Mouse (Mus musculus): ENCODE data around the gene Gabra5. TPM values are rescaled to one million over a fixed set of nuclear protein-coding genes. Genes with fewer than 3 reads are reported as not detected.

Gabra5 gene
- total RNA-seq, 2 experiments from 2014 or later, result not detected

DNA sequence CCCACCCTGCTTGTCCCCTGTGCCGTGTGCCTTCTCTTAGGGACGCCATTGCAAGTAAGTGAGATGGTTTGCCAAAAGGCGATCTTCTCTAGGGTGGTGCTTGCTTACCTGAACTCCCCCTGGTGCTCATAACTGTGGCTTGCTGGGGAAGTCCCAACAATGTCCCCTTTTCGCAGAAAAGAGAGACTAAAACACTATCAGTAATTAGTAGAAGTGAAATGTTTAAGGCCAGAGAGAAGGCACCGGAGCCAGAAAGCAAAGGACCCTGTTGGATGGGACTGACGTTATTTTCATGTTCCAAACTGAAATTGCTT lies 122.6 kb downstream of the Gabra5 start:
- intact Hi-C loops (cut with DNase I), result no loop called here
- DNase-seq, result no peak

DNA sequence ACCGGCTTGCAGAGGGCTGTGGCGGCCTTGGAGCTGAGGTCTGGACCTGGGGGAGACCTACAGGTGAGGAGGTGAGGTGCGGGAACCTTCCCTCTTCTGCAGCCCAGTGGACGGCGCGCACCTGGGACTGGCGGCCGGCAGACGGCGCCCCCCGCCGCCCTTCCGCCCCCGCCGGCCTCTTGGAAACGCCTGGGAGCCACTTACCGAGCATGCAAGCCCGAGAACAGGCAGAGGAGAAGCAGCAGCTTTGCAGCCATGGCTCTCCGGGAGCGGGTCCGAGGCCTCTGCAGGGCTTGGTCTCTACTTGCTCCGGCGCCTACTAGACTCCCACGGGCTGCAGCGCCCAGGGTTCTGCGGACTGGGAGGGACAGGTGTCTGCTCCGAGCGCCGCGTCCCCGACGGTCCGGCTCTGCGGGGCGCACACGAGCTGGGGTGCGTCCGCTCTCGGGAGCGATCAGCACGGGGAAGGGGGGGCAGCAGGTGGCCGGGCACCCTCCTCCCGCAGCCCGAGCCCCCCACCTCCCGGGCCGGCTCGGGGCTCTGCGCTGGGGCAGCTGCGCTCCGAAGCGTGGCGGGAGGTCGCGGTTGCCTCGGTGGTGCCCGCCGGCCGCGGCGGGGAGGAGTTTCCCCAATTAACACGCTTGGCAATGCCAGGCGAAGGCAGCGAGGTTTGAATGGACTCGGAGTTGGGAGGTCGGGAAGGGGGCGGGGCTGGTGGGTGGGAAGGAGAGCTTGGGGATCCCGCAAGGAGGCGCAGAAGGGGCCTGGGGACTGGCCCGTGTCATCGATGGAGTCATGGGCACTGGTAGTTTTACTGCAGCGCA lies 123.1 kb downstream of the Gabra5 start, which contains the start of gene Gabrg3:
Gabrg3 (minus strand) TSS at position 672 of the 824 bp plus-strand sequence.
- intact Hi-C loops (cut with DNase I), result no loop called here
- no peak for DNase-seq

DNA sequence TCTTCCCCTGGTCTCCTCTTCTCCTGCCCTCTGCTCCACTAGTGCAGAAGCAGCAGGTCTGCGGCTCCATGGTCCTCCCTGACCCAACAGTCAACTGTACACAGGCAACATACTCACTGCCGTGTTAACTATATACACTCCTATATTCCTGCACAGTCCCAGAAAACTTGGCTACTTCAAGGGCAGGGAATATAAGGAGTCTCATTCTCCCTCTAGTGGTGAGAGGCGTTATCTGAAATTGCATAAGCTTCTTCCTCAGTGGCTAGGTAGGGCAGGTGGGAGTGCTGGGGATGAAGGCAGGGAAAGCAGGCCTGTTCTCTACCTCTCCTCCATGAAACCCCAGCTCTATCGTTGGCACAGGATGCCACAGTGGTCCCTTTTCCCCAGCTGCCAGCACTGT lies 125.7 kb downstream of the Gabra5 start:
- intact Hi-C loops (cut with DNase I), result no loop called here
- no peak for DNase-seq

DNA sequence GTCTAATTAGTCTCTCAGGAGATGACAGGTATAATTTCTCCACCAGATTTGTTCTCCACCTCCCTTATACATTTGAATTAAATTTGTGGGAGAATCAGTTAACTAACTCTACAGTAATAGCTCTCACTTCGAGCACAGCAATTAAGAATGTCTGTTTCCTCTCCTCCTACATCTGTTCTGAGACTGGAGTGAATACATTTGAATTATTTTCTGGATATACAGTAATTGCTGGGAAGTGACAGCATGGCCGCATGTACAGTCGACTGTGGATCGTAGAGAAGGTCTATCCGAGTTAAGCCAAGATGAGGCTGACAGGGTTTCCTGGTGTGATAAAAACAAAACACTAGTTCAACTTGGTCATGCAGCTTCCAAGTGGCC lies 143.9 kb downstream of the Gabra5 start:
- no peak for DNase-seq
- intact Hi-C loops (cut with DNase I), result no loop called here

DNA sequence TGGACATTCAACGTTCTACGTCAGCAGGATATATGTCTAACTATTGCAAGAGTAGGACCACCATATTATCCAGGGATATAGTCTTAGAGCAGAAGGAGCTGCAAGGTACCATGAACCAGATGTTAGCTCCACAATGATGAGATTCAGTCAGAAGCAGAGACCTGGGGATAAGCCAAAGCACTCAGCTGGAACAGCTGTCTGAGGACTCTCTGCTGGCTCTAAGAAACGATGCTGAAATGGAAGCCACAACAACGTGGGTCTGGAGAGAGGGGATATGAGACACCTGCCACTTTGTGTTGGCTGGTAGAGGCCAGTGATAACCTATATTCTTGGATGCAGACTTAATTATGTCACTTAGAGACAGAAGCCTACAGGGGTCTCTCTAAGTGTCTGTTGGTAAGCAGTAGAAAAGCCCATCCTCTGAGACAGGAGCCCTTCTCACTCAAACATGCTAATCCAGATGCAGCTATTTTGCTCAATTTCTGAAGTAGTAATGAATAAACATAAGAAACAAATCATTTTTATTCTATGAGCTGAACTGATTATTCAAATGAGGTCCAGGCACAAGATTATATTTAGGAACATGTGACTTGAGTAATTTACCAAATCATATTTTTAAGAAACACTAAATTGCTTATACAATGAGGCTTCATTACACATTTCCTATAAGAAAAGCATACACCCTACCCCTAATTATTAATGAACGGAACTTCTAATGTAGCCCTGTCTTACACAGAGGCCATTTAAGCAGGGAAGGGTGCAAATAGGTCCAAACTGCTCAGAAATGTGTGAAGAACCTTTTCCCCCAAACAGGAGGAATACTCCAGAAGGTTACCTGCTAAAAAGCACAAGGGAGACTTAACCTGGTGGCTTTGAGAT lies 144.5 kb downstream of the Gabra5 start:
- intact Hi-C loops (cut with DNase I), result no loop called here
- no peak for DNase-seq

DNA sequence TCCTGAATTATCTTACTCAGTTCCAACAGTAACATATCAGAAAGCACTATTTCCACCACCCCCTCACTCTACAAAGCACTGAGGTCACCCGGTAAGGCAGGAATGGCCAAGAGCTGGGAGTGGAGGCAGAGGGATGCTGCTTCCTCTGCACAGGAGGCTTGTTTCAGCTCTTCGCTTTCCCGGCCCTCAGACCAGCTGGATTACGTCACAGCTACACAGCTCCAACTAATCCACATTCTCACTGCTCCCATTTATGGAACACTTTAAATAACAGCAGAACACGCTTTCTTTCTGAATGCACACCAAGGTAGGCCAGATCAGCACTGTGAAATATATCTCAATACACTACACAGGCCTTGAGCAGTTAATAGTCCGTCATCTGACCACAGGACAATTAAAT lies 146.0 kb downstream of the Gabra5 start:
- no peak for DNase-seq
- intact Hi-C loops (cut with DNase I), result no loop called here

DNA sequence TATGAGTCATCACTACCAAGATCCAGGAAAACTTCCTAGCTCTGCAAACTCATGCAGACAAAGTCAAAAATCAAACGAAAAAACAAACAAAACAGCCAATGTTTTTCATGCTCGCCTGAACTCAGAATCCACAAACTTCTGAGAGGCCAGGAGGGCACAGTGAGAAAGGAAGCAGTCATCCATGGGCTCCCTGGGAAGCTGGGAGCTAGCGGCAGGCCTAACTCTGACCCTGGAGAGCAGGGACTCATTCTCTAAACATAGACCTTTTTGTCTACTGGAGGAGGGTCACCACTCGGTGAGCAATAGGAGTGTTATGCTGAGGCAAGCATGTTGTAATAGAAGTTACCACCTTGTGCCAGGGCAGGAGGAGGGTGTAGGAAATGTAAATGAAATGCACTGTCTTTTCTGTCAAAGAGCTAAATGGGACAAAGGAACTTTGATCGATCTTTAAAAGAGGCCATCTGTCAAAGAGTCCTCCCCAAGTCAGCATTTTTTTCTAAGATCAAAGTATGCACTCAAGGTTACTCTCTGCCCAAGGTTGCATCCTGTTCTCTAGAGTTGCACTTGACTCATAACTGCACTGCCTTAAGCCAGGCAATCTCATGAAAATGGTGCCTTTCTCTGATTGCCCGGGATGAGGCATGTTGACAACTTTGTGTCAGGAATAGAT lies 151.9 kb downstream of the Gabra5 start:
- no peak for DNase-seq
- intact Hi-C loops (cut with DNase I), result no loop called here

Other genes starting within 250 kb of the Gabra5 start
- gene Gabrg3, start 122.9 kb downstream of the Gabra5 start, total RNA-seq (2021), result not detected
- not detected for gene Gabrb3, start 90.4 kb downstream of the Gabra5 start, total RNA-seq (2021)